10 mouse cellular contexts compared by ENCODE assay signal in the genomic region with DNA sequence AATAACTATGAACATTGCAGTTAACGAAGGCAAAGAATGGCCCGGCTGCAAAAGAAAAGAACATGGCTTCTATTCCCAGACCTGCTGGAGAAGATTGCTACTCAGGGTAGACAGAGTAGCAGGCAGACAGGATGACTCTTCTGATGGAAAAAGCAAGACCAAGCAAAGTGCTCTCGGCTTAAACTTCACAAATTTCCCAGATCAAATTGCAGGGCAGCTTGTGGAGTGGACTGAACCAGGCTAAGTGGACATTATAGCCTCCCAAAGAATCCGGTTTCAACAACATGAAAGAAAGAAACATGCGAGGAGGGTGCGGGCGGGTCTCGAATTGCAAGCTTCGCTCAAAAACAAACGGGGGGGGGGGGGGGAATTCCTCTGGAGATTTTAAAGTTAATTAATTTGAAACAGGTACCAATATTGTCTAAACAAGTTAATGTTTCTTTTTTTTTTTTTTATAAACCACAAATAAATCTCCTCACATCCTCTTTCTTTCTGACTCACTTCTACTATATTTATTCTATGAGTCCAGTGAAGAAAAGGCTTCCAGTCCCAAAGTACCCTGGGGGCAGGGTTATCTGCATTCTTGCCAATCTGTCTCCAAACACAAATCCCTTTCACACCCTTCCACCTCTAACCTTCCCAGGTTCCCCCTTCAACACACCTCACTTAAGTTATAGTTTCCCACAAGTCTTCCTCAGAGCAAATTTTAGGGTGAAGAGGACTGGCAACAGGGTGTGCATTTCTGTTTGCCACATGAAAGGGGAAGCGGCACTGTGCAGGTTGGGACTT. TPM values are rescaled to one million over a fixed set of nuclear protein-coding genes. Genes with fewer than 3 reads are reported as not detected.
DNase-seq lines count a peak whose midpoint lies in the region; ATAC-seq and TF ChIP-seq lines count a peak whose summit lies in the region.
"Had no signal": no experiment of that assay in that cellular context is flagged by ENCODE, and none has a peak within 500 bp of the region (broad histone marks: within the 10 kb centered on the region; RNA-seq: fewer than 3 reads in every experiment).

No protein-coding gene starts in this region.

- DNase-seq in heart, postnatal 36 days: no peak
- peak; percentile 32 for DNase-seq in CD4-positive helper T cell, adult 2 months (ENCODE audit: low read depth, low spot score)
- DNase-seq in forebrain, embryonic 14.5 days (ENCODE audit: low spot score): no peak
- no peak for DNase-seq in liver, postnatal 0 days
- DNase-seq in right cerebral cortex, adult 18-20 months: no peak
- no peak for DNase-seq in frontal cortex, postnatal 14 days (ENCODE audit: low spot score in 2 of 2)
- no peak for DNase-seq in gastrocnemius, postnatal 10 days
- DNase-seq: heart, postnatal 14 days; right cerebral cortex, postnatal 14 days had no signal

- intact Hi-C loops in heart, postnatal 36 days (cut with DNase I): loop anchor here (5.0 kb wide), 3 partner anchors 38 to 178 kb away; a partner anchor contains a TSS

- no peaks in the 10 kb centered on the region for H3K27me3 ChIP-seq in heart, embryonic 12.5 days (replicated peaks)
- H3K27me3 ChIP-seq in forebrain, embryonic 14.5 days (replicated peaks; ENCODE audit: control insufficient read depth, insufficient read depth, low read length): no peaks in the 10 kb centered on the region
- no peaks in the 10 kb centered on the region for H3K27me3 ChIP-seq in liver, postnatal 0 days (ENCODE audit: insufficient read depth, low read length)

- peak overlapping the region; percentile 59 for H3K9ac ChIP-seq in heart, embryonic 12.5 days
- no peak overlapping the region for H3K9ac ChIP-seq in forebrain, embryonic 14.5 days (ENCODE audit: low read length)
- no peak overlapping the region for H3K9ac ChIP-seq in liver, postnatal 0 days (replicated peaks)

- TF ChIP-seq EP300 in liver, postnatal 0 days (IDR thresholded peaks at IDR 0.05; ENCODE audit: low read depth): no peak

- peaks cover 55% of the 10 kb centered on the region for H3K4me1 ChIP-seq in heart, embryonic 12.5 days (replicated peaks)
- peaks cover 43% of the 10 kb centered on the region for H3K4me1 ChIP-seq in forebrain, embryonic 14.5 days (ENCODE audit: control insufficient read depth, insufficient read depth, low read length)
- peaks cover 38% of the 10 kb centered on the region for H3K4me1 ChIP-seq in liver, postnatal 0 days (ENCODE audit: insufficient read depth)

- peak overlapping the region; percentile 81 for H3K4me3 ChIP-seq in heart, embryonic 12.5 days
- peak overlapping the region; percentile 63; the same call in 1 of the 2 replicates for H3K4me3 ChIP-seq in forebrain, embryonic 14.5 days (ENCODE audit: low read depth, low read length)
- peak overlapping the region; percentile 91 for H3K4me3 ChIP-seq in liver, postnatal 0 days (ENCODE audit: low read depth, low read length)

- 21% methylated on average over 11 of the region's 11 CpGs for WGBS in heart, embryonic 12.5 days
- 18% methylated on average over 11 of the region's 11 CpGs for whole genome bisulfite sequencing in forebrain, embryonic 14.5 days
- WGBS in liver, postnatal 0 days (ENCODE audit: insufficient replicate concordance): 62% methylated on average over 11 of the region's 11 CpGs

- H3K36me3 ChIP-seq in heart, embryonic 12.5 days: no peaks in the 10 kb centered on the region
- peaks cover 7% of the 10 kb centered on the region for H3K36me3 ChIP-seq in forebrain, embryonic 14.5 days (ENCODE audit: control insufficient read depth, insufficient read depth, low read length)
- H3K36me3 ChIP-seq in liver, postnatal 0 days (replicated peaks; ENCODE audit: insufficient read depth, low read length): peaks cover 6% of the 10 kb centered on the region

- no peak for TF ChIP-seq CTCF in liver, postnatal 0 days (IDR thresholded peaks at IDR 0.05; ENCODE audit: low read depth)

- peak overlapping the region; percentile 73 for H3K4me2 ChIP-seq in heart, embryonic 12.5 days
- peak overlapping the region; percentile 70 for H3K4me2 ChIP-seq in forebrain, embryonic 14.5 days (ENCODE audit: low read length)
- H3K4me2 ChIP-seq in liver, postnatal 0 days (ENCODE audit: low read depth, low read length): peak overlapping the region; percentile 94; the same call in 1 of the 2 replicates

- no peaks in the 10 kb centered on the region for H3K9me3 ChIP-seq in heart, embryonic 12.5 days (replicated peaks)
- no peaks in the 10 kb centered on the region for H3K9me3 ChIP-seq in forebrain, embryonic 14.5 days (replicated peaks; ENCODE audit: control insufficient read depth, low read length)
- no peaks in the 10 kb centered on the region for H3K9me3 ChIP-seq in liver, postnatal 0 days (ENCODE audit: low read length)

- ATAC-seq in heart, embryonic 12.5 days (ENCODE audit: insufficient number of reproducible peaks, low FRiP score): no peak
- ATAC-seq in forebrain, embryonic 14.5 days: no peak
- ATAC-seq in liver, postnatal 0 days: no peak

- no peak overlapping the region for H3K27ac ChIP-seq in heart, embryonic 12.5 days (ENCODE audit: poor library complexity, severe bottlenecking)
- no peak overlapping the region for H3K27ac ChIP-seq in forebrain, embryonic 14.5 days (ENCODE audit: low read depth, low read length)
- no peak overlapping the region for H3K27ac ChIP-seq in liver, postnatal 0 days (ENCODE audit: low read depth)

RNA-seq across cellular contexts. Expression of a gene that starts 1.8 kb away (rescaled TPM):
- 27.0 and 29.8 TPM in 2 replicates for polyA plus RNA-seq in heart, embryonic 12.5 days (2016; fragmentation: Nextera tagmentation; extraction: Ambion mirVana)
- total RNA-seq in heart, postnatal 36 days (2021): 1 to 10 TPM; 3.6 to 4.1 TPM
- 7.0 and 9.8 TPM in 2 replicates for polyA plus RNA-seq in forebrain, embryonic 14.5 days (2014; fragmentation: Nextera tagmentation; extraction: Ambion mirVana)
- 4.6 and 4.7 TPM in 2 replicates for polyA plus RNA-seq in liver, postnatal 0 days (2015; fragmentation: Nextera tagmentation; extraction: Ambion mirVana)
- 1 to 10 TPM; 1.6 to 3.3 TPM for total RNA-seq in gastrocnemius, postnatal 10 days (2021)
